Mouse (Mus musculus) limb, embryonic 10.5 days (tissue): ENCODE measurements at regions not wholly inside any gene's neighbourhood (a gene's known extent, or its start where the extent isn't known, plus 50 kb on each side); places are given as distances from the start of the nearest gene placed in this dataset.

Experiments
- DNase-seq: peaks from one replicate; pipeline ENCODE4 v3.0.0-alpha.2; 2017; ENCODE audit warnings: low spot score
- H3K27ac ChIP-seq: fragments of 300-500 bp; sonication (generic); 2 replicates; pipeline ENCODE4 v1.5.1; 2016; ENCODE audit warnings: mild to moderate bottlenecking
- H3K27me3 ChIP-seq: fragments of 300-500 bp; sonication (generic); 2 replicates; pipeline ENCODE4 v1.6.1; 2016; ENCODE audit warnings: low read depth, mild to moderate bottlenecking; ENCODE audit not compliant: poor library complexity, severe bottlenecking
- H3K36me3 ChIP-seq: fragments of 300-500 bp; sonication (generic); 2 replicates; pipeline ENCODE4 v1.6.1; 2016; ENCODE audit warnings: mild to moderate bottlenecking, moderate library complexity
- H3K4me1 ChIP-seq: fragments of 300-500 bp; sonication (generic); 2 replicates; pipeline ENCODE4 v1.6.1; 2016
- H3K4me3 ChIP-seq: fragments of 300-500 bp; sonication (generic); 2 replicates; pipeline ENCODE4 v1.5.1; 2016; ENCODE audit warnings: mild to moderate bottlenecking, moderate library complexity
- H3K9me3 ChIP-seq: fragments of 300-500 bp; sonication (generic); replicated peaks from 2 replicates; pipeline ENCODE4 v1.6.1; 2016; ENCODE audit warnings: mild to moderate bottlenecking
- whole genome bisulfite sequencing: fragments of 180-500 bp; shearing (Covaris S2); methylation state at CpG from one replicate; pipeline ENCODE4 v1.1.7; 2016; 5-methylcytosine and 5-hydroxymethylcytosine counted together

DNA sequence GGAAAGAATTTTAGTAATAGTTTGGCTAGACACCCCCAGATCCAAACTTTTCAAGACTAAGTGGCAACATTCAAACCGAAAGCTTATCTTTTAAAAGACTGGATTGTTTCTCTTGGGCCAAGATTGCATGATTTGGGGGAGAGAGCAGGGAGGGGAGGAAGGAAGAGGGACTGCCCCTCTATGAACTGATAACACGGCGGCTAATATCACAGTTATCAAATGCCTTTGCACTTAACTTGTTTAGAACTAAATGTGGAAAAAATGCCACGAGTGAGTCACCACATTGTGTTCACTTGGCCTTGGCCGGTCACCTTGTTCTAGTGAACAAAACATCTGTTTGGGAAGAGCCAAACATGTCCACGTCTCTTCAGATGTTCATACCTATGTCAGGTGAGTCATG is 92.3 kb downstream of the Tes start:
- WGBS: 91% methylated on average over 6 of the region's 6 CpGs

DNA sequence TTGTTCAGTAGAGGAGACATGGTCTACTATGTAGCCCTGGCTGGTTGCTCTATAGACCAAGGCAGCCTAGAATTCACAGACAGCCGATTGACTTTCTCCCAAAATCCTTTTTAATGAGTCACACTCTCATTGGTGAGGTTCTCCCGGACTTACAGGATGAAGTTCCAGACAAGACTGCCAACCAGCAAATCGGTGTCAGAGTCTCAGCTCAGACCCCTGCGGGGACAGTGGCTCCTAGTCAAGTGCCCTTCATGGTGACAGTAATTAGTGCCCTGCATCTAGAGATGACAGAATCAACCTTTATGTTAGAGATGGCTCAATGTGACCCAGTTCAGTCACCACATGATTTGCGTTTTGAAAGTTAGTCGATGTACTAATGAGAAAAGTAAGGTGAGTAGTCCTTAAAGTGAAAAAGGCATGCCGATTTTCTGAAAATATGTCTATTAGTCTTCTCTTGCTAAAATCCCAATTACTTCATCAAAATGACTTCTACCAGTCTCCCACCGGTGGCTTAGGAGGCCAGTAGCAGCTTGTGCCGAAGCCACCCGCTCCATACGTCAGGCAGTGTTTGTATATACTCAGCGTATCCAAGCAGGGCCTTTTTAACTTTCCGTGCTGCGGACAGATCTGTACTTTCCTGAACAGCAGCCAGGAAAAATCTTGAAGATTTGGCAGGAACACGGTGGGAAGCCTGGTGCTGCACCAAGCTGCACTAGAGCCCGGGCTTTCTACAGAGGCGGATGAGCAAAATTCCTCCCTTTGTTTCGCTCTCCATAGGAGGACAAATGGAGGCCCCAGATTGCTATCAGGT is 105.2 kb downstream of the Tes start:
- 85% methylated on average over 18 of the region's 18 CpGs for WGBS
- H3K27ac ChIP-seq: no peak overlapping the region
- DNase-seq: no peak
- no peaks in the 10 kb centered on the region for H3K9me3 ChIP-seq
- H3K4me3 ChIP-seq: no peak overlapping the region
- peaks cover 14% of the 10 kb centered on the region for H3K4me1 ChIP-seq
- no peaks in the 10 kb centered on the region for H3K27me3 ChIP-seq
- no peaks in the 10 kb centered on the region for H3K36me3 ChIP-seq

More for the DNA sequence above, 92.3 kb downstream of the Tes start:
- no peaks in the 10 kb centered on the region for H3K9me3 ChIP-seq
- H3K4me1 ChIP-seq: no peaks in the 10 kb centered on the region
- H3K36me3 ChIP-seq: no peaks in the 10 kb centered on the region
- no peak overlapping the region for H3K4me3 ChIP-seq
- no peaks in the 10 kb centered on the region for H3K27me3 ChIP-seq
- DNase-seq: no peak
- H3K27ac ChIP-seq: no peak overlapping the region

DNA sequence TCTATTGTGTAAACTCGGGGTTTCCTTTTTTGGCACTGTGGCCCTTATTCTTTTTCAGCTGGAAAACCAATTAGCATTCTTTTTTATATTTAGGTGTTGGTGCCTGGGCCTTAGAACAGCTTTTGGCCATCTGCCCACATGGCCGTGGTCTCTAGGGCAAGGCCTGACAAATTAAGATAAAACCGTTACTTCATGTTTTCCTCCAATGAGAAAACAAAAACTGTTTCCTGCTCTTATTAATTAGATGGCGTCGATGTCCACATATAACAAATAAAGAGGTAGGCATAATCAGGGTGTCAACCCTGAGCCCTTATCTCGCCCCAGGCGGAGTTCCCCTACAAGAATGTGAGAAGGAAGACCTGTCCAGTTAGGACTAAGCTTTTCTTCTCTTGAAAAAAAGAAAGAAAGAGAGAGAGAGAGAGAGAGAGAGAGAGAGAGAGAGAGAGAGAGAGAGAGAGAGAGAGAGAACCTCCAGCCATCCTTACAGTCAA is 105.9 kb downstream of the Tes start:
- Histone ChIP-seq H3K27ac (peak overlapping the region; percentile 19; the same call in 1 of the 2 replicates), H3K36me3 (no peaks in the 10 kb centered on the region), H3K4me3 (no peak overlapping the region), H3K4me1 (peaks cover 14% of the 10 kb centered on the region), H3K27me3 (no peaks in the 10 kb centered on the region), H3K9me3 (no peaks in the 10 kb centered on the region)
- no peak for DNase-seq
- WGBS: 77% methylated on average over 7 of the region's 7 CpGs

DNA sequence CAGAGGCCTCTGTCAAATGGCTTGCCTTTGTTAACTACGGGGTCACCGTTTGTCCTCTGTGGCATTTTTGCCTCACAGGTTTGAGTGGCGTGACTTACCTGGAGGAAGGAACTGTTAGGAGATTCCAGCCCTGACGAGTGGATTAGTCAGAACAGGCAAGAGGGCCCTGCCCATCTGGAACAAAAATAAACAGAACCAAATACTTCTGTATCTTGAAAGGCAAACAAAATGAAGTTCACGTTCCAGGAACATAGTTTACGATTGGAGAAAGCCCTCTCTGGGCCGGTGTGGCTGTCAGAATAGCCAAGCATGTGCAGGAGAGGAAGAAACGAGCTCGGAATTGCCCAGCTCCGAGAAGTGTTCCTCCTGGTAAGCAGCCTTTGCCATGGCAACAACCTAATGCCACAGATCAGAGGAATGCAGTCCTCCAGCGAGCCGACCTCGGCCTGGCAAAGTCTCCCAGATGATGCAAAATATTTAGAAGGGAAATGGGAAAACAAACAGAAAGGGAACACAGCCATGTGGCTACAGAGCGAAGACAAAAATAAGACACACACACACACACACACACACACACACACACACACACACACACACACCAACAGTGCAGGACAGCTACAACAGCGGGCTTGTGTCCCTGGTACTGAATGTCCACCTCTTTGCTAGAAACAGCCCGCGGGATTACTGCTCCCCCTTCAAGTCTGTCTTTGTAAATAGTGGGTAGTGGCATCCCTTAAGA is 106.5 kb downstream of the Tes start:
- Histone ChIP-seq H3K36me3 (no peaks in the 10 kb centered on the region), H3K27ac (peak overlapping the region; percentile 19; the same call in 1 of the 2 replicates), H3K4me3 (no peak overlapping the region), H3K9me3 (no peaks in the 10 kb centered on the region), H3K4me1 (peaks cover 14% of the 10 kb centered on the region), H3K27me3 (no peaks in the 10 kb centered on the region)
- DNase-seq: no peak
- 43% methylated on average over 17 of the region's 17 CpGs for WGBS

DNA sequence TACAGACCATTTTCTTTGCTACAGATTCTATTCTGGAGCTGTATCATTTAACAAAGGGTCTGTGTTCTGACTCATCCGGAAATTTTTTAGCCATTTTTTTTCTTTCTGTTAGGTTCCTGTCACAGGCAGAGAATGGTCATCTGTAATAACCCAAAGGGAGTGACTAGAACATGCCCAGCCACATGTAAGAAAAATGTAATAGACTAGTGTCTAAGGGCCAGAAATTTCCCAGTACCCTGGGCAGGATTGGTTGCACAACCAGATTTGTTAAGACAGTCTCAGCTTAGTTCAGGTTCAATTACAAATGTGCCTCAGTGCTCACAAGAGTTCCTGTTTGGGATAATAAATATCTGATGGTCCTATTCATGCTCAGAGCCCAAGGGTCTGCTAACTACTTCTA is 107.1 kb downstream of the Tes start:
- Histone ChIP-seq H3K4me3 (no peak overlapping the region), H3K4me1 (peaks cover 17% of the 10 kb centered on the region), H3K27ac (no peak overlapping the region), H3K27me3 (no peaks in the 10 kb centered on the region), H3K36me3 (no peaks in the 10 kb centered on the region), H3K9me3 (no peaks in the 10 kb centered on the region)
- WGBS: 86% methylated on average over 1 of the region's 1 CpGs
- DNase-seq: no peak

DNA sequence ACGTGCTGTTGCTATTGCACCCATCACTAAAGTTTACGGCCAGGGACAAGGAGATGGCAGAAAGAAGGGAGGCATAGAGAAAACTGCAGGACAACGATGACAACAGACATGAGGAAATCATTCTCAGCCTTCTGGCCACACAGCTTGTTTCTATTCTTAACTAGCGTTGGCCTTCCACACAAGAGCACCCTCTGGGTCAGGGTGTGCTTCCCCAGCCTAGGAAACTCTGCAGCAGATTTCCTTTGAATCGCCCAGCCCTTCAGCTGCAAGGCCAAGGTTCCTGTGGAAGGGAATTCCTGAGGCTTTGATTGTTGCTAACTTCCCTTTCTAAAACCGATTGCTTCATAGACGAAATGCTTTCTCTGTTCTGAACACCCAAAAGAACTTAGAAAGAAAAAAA is 103.8 kb upstream of the Cav2 start:
- no peak for DNase-seq
- Histone ChIP-seq H3K9me3 (no peaks in the 10 kb centered on the region), H3K4me3 (no peak overlapping the region), H3K36me3 (no peaks in the 10 kb centered on the region), H3K4me1 (peaks cover 11% of the 10 kb centered on the region), H3K27ac (0 out of 2 replicates have a peak overlapping the region, but pooled peaks have one; percentile 40), H3K27me3 (no peaks in the 10 kb centered on the region)
- 70% methylated on average over 7 of the region's 7 CpGs for WGBS

DNA sequence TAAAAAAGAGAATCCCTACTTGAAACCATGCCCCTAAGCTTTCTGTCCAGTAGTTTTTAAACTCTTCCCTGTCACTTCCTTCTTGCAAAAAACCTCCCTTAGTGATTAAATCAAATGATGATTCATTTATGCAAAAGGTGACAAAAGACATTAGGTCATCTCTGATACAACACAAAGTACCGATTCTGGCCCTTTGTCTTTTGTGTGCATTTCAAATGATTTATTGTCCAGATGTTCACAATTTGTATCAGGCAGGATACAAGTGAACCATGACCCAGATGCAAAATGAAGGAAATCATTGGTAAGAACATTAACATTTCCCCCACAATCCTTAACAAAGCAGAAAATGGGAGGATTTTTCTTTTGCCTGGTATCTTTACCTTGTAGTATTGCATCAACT is 101.5 kb upstream of the Cav2 start:
- no peak for DNase-seq
- no peaks in the 10 kb centered on the region for H3K9me3 ChIP-seq
- 27% methylated on average over 1 of the region's 1 CpGs for WGBS
- H3K36me3 ChIP-seq: no peaks in the 10 kb centered on the region
- H3K27me3 ChIP-seq: no peaks in the 10 kb centered on the region
- H3K4me3 ChIP-seq: no peak overlapping the region
- peaks cover 11% of the 10 kb centered on the region for H3K4me1 ChIP-seq
- H3K27ac ChIP-seq: no peak overlapping the region

DNA sequence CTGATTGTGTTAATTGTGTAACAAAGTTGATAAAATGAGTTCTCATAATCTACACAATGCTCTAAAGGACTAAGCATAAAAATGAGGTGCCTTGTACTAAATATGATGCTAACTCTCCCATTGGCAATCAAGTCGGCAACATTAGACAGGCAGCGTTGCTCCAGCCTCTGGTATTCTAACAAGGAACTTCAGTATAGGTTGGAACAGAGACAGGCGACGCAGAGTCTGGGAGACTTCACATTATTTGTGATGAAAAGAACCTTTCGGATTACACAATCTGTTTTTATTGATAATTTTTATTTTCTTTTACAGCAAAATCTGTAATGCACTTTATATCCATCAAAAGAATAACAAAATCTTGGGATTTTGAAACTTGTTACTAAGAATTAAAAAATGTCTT is 94.4 kb upstream of the Cav2 start:
- Histone ChIP-seq H3K4me1 (no peaks in the 10 kb centered on the region), H3K9me3 (no peaks in the 10 kb centered on the region), H3K27ac (no peak overlapping the region), H3K4me3 (no peak overlapping the region), H3K36me3 (no peaks in the 10 kb centered on the region), H3K27me3 (no peaks in the 10 kb centered on the region)
- WGBS: 90% methylated on average over 5 of the region's 5 CpGs
- no peak for DNase-seq

DNA sequence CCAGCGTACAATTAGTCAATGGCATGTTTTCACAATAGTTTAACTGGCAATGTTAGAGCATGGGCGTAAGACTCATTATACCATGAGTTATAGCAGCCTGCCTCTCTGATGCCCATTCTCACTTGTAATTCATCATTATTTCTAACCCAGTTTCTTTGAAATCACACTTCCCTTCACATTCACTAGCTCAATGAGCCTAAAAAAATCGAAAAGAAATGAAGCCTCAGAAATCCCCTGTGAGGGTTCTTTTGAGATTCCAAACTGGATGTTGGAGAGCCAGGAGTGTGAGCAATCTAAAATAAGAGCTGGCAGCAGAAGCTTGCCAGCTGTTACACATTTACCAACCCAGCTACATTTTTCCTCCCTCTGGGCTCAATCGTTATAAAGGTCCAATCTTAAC is 93.9 kb upstream of the Cav2 start:
- Histone ChIP-seq H3K9me3 (no peaks in the 10 kb centered on the region), H3K36me3 (no peaks in the 10 kb centered on the region), H3K27me3 (no peaks in the 10 kb centered on the region), H3K4me1 (no peaks in the 10 kb centered on the region), H3K4me3 (no peak overlapping the region), H3K27ac (no peak overlapping the region)
- 69% methylated on average over 4 of the region's 4 CpGs for WGBS
- DNase-seq: no peak

DNA sequence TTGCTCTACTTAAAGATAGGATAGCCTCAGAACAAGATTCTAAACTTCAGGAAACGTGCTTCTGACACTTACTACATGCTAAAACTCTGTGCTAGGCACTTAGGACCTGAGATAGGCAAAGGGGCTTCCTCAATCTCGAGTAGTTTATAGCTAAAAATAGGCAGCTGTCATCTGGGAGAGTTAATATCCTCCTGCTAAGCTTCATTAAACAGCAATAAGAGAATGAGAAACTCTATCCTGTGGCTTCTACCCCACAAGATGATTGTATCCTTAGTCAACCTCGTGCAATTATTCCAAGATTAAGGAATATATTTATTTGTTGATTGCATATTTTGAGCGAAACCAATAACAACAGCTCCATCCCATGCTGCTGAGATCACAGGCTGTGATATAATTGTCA is 85.4 kb upstream of the Cav2 start:
- H3K36me3 ChIP-seq: no peaks in the 10 kb centered on the region
- no peaks in the 10 kb centered on the region for H3K27me3 ChIP-seq
- DNase-seq: no peak
- WGBS: 75% methylated on average over 4 of the region's 4 CpGs
- no peaks in the 10 kb centered on the region for H3K9me3 ChIP-seq
- H3K27ac ChIP-seq: no peak overlapping the region
- H3K4me1 ChIP-seq: peaks cover 10% of the 10 kb centered on the region; the same call in 1 of the 2 replicates
- H3K4me3 ChIP-seq: no peak overlapping the region

DNA sequence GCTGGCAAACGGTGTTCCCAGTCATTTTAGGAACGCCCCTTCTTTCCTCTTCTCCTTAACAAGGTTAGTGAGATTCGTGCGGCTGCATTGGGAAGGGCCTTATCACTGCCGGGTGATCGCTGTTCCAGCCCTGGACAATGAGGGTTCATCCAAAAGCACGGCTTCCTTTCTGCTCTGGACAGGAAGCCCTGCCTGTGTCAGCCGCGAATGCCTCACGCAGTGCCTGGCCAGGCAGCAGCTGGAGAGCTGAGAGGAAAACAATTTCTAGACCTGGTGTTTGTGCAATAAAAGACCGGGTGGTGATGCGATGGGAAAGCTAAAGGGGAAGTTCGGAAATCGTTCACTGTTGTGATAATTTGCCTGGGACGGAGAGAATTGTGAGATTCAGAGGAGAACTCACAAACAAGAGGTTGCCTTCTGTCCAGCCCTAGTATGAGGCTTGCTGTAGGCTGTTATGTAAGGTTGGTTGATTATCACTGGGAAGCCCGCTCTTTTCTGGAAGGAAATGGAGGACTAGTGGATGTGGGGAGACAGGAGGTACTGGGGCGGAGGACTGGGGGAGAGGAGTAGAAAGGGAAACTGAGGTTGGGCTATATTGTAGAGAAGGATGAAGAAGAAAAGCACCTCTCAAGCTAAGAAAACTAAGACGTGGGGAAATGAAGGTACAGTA is 83.1 kb upstream of the Cav2 start:
- no peak overlapping the region; the same call in 1 of the 2 replicates for H3K27ac ChIP-seq
- no peak overlapping the region for H3K4me3 ChIP-seq
- H3K36me3 ChIP-seq: no peaks in the 10 kb centered on the region
- no peak for DNase-seq
- H3K9me3 ChIP-seq: no peaks in the 10 kb centered on the region
- no peaks in the 10 kb centered on the region for H3K27me3 ChIP-seq
- peaks cover 10% of the 10 kb centered on the region; the same call in 1 of the 2 replicates for H3K4me1 ChIP-seq
- WGBS: 79% methylated on average over 18 of the region's 18 CpGs

DNA sequence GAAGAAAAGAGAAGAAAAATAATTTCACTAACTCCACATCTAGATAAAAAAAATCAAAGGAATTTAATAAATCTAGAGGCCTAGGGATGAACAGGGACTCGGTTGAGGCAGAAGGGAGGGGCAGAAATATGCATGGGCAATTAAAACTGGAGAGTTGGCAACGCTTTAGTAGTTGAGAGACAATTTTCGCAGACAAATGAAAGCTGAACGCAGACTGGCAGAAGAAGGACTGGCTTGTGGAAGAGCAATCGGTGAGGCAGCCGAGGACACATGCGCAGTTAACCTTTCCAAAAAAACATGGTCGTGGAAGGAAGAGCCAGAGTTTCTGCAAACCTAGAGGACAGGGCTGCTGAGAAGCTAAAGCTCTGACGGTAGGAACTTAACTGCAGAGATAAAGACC is 82.1 kb upstream of the Cav2 start:
- no peaks in the 10 kb centered on the region for H3K36me3 ChIP-seq
- no peaks in the 10 kb centered on the region for H3K9me3 ChIP-seq
- WGBS: 79% methylated on average over 9 of the region's 9 CpGs
- no peaks in the 10 kb centered on the region for H3K27me3 ChIP-seq
- no peak for DNase-seq
- no peak overlapping the region for H3K27ac ChIP-seq
- peaks cover 10% of the 10 kb centered on the region; the same call in 1 of the 2 replicates for H3K4me1 ChIP-seq
- no peak overlapping the region for H3K4me3 ChIP-seq
